Mouse (Mus musculus): ENCODE measurements around the gene Hist1h4h. TPM values are rescaled to one million over a fixed set of nuclear protein-coding genes. Genes with fewer than 3 reads are reported as not detected.

Gene Hist1h4h
- not detected for polyA plus RNA-seq (2015; fragmentation: Illumina TruSeq; extraction: RNeasy Lipid Tissue Mini Kit (QIAGEN cat#74804); ENCODE audit: insufficient read depth, low replicate concordance)

GRCm38 (mm10) chr13:23530901-23531875 lies at the start of gene Hist1h4h:
Gene Hist1h4h (plus strand): TSS chr13:23531050.

GRCm38 (mm10) chr13:23488400-23489322 lies 42.2 kb upstream of the Hist1h4h start, which contains the start of gene Btn2a2:
Gene Btn2a2 (minus strand): TSS chr13:23488857.

GRCm38 (mm10) chr13:23533560-23534367 lies 2.9 kb downstream of the Hist1h4h start, which contains the start of gene Hist1h2af:
Gene Hist1h2af (plus strand): TSS chr13:23533906.

GRCm38 (mm10) chr13:23535137-23536075 lies 4.6 kb downstream of the Hist1h4h start, which contains the start of gene Hist1h3g:
Gene Hist1h3g (plus strand): TSS chr13:23535422.

GRCm38 (mm10) chr13:23542999-23543607 lies 12.3 kb downstream of the Hist1h4h start, which contains the start of gene Hist1h2bh:
Gene Hist1h2bh (minus strand): TSS chr13:23543392.

GRCm38 (mm10) chr13:23543965-23544786 lies 13.3 kb downstream of the Hist1h4h start, which contains the start of gene Hist1h3f:
Gene Hist1h3f (plus strand): TSS chr13:23544052.

GRCm38 (mm10) chr13:23551146-23551834 lies 20.4 kb downstream of the Hist1h4h start, which contains the start of gene Hist1h4f:
Gene Hist1h4f (minus strand): TSS chr13:23551648.

GRCm38 (mm10) chr13:23552962-23553361 lies 22.1 kb downstream of the Hist1h4h start, which contains the start of gene Hist1h1d:
Gene Hist1h1d (plus strand): TSS chr13:23553262.

GRCm38 (mm10) chr13:23561883-23562659 lies 31.2 kb downstream of the Hist1h4h start, which contains the start of gene Hist1h3e:
Gene Hist1h3e (minus strand): TSS chr13:23562369.

GRCm38 (mm10) chr13:23571022-23571503 lies 40.2 kb downstream of the Hist1h4h start, which contains the start of the genes Hist1h2ae and Hist1h2bg:
Gene Hist1h2ae (minus strand): TSS chr13:23571220.
Gene Hist1h2bg (plus strand): TSS chr13:23571396.

GRCm38 (mm10) chr13:23573898-23574524 lies 43.2 kb downstream of the Hist1h4h start, which contains the start of the genes Hist1h2bf and Hist1h2ad:
Gene Hist1h2bf (minus strand): TSS chr13:23574196.
Gene Hist1h2ad (plus strand): TSS chr13:23574381.

GRCm38 (mm10) chr13:23575271-23575851 lies 44.5 kb downstream of the Hist1h4h start, which contains the start of gene Hist1h3d:
Gene Hist1h3d (plus strand): TSS chr13:23575763.

All from spleen, adult 10 weeks (tissue).